Mouse (Mus musculus) frontal cortex, postnatal 25 days (tissue): Measurements from ENCODE around the gene Plekhg6.

Experiments used
- DNase-seq, 2 experiments: peaks; one replicate each; pipeline ENCODE4 v3.0.0; 2022; ENCODE audit warnings: low spot score in 2 of 2

The Plekhg6 gene

DNA sequence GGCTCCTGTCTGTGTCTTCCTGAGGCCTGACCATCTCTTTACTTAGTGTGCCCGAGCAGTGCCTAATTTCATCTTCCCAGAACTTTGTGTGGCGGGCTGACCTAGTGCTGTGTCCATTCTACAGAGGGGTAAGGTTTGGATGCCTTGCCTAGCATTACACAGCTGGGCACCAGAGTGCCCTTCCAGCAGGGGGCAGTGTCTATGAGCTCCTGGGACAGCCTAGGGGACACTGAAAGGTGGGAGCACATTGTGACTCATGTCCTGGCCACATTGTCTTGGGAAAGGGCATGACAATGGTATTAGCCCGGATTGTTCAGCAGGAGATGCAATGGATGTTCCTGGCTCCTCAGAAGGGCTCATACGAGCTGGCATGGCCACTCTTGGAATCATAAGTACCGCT, 52.4 kb downstream of the Plekhg6 start:
- DNase-seq = no peak

DNA sequence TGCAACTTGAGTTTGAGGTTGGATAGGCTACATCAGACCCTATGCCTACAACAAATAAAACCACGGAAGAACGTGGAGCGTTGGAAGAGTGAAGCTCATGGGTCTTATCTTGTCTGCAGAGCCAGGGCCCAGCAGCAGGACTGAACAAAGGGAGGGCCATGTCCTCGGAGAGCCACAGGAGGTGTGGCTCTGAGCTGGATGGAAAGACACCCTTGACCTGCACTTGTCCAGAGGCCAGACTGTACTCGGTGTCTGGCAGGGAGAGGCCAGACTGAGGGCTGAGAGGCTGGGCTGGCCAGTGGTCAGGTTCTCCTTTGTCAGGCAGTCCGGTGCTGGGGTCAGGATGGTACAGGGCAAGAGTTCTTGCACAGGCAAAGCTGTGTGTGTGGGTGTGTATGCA, 55.3 kb downstream of the Plekhg6 start:
- no peak for DNase-seq

DNA sequence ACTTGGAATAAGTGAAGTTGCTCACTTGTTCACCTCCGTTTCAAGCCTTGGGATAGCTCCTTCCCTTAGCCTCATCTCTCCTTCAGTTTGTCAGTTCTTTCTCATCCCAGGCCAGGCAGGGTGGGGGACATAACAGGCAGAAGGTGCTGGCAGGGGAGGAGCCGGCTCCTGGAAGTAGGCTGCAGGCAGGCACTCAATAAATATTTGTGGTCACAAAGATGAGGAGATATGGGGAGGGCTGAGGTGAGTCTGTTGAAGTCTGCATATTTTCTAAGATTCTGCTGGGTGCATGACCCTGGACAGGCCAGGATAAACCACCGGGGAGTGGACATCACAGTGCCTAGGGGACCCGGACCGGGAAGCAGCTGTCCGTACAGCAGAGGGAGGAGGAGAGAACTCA, 57.0 kb downstream of the Plekhg6 start:
- no peak for DNase-seq

DNA sequence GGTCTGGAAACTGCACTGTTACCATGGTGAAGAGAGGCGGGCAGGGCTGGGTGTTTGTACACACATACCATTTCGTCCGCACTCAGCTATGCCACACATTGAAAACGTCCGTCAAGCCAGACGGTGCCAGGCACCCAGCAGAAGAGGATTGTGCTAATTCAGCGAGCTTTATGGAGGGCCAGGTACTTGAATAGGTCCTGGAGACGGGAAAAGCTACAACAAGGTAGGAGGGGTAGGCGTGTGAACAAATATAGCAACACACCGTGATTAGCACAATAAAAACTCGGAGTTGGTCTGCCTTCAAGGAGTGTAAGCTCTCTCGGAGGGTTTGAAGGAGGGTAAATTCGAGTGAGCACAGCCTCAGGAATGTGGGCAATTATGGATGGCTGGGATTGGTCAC, 57.8 kb downstream of the Plekhg6 start:
- DNase-seq = no peak

DNA sequence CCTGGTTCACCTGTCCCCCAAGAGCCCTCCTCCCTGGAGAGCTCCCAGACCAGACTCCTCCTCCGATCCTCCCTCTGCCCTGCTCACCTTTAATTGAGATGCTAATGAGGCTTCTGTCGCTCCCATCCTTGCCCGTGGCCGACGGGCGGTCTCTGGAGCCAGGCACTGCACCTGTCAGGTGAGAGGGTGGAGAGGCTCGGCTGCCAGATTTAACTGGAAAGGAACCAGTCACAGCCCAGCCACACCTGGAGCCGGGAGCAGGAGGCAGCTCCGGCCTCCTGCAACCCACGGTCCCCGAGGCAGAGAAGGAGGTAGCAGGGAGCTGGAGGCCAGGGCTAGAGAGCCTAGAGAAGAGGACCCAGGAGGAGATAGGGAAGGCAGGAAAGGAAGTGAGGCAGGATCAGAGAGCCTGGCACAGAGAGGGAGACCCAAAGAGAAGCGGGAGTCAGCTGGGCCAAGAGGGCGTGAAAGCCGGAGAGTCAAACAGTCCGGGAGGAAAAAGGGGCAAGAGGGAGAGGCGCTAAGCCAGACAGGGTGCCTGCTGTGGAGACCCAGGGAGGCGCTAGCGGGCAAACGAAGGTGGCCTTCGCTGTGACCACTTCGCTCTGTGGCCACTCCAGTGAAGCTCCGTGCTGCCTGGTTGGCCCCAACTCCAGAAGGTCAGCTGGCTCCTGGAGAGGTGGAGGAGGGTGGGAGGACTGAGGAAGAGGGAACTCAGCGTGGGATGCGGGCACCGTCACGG, 59.3 kb downstream of the Plekhg6 start:
- DNase-seq = no peak

DNA sequence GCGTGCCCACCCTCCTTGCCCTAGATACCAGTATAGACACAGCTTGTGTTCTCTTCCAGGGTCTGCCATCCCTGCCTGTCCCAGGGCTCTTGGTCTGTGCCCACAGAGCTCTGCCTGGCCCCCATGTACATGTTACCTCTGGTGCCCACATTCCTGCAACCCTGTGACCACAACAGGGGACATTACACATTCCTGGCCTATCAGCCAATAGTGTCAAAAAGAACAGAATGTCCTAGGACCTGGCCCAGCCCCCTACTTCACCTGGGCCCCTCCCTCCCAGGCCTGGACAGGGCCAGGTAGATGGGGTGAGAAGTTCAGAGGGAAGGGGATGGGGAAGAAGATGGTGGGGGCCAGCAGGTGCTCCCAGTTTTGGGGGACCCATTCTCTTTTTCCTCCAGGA, 60.3 kb downstream of the Plekhg6 start, which contains the start of gene Scnn1a:
Gene Scnn1a, plus strand, starts transcription at position 337 of the 400 bp plus-strand sequence.
- no peak for DNase-seq

DNA sequence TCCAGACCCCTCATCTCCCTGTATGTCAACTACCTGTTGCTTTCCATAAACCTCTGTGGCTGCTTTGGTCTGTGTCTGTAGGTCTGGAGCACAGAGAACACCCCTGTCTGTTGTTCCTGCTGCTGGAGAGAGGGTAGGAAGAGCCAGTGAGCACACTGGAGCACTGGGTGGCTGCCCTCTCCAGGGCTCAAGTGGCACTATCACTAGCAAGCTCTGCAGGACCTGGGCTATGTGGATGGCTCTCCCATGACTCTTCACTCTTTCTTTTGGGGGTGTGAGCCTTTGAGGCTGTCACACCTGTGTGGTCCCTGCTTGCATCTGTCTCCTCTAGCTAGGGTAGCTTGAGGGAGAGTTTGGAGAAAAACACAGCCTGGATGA, 60.7 kb downstream of the Plekhg6 start:
- no peak for DNase-seq

DNA sequence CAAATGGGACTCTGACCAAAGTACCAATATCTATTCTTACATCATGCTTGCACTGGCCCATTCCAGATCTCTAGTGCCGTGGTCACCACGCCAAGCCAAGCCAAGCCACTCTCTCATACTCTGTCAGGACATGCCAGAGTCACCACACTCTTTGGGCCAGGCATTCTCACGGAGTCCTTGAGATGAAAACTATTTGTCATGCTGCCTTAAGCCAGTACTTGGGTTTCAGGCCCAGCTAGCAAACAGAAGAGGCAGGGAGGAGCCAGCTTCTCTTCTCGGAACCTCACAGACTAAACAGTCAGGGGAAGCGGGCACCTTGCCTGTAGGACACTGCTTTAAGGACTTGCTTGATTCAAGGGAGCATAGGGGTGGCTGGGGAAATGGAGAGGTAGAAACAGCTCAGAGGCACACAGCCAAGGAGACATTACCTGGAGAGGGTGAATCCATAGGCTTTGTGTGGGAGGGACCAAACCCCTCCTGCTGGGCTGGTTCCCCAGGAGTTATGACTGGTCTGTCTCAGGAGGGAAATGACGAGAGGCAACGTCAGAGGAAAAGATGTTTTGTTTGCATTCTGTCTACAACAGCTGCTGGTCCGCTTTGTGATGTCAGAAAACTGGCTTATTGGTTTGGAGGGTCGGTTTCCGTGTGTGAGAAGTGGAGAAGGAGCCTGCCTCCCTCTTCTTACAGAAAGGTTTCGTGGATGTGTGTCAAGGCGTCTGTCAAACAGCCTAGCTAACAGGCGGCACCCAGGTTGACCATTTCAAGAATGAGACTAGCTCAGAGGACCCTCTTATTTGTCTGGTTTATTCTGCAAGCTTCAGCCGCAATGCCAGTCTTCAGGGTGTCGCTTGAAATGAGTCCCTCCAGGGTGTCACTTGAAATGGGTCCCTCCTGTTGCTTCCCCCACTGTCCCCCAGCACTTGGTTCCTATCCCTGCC, 61.3 kb downstream of the Plekhg6 start:
- no peak for DNase-seq

DNA sequence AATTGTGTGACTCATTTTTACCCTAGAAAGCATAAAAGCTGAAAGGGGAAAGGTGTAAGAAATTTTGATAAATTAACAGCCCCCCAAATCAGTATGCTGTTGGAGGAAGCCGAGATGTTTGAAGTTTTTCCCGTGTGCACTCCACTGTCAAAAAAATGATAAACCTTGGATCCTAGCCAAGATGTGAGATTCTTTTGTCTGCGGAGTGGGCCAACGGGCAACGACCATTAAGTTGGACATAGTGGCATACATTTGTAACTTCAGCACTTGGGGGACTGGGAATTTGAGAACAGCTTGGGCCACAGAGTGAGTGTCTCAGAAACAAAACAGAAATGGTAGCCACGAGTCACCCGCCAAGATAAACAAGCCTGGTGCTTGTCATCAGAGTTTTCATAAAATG, 63.5 kb downstream of the Plekhg6 start:
- no peak for DNase-seq

DNA sequence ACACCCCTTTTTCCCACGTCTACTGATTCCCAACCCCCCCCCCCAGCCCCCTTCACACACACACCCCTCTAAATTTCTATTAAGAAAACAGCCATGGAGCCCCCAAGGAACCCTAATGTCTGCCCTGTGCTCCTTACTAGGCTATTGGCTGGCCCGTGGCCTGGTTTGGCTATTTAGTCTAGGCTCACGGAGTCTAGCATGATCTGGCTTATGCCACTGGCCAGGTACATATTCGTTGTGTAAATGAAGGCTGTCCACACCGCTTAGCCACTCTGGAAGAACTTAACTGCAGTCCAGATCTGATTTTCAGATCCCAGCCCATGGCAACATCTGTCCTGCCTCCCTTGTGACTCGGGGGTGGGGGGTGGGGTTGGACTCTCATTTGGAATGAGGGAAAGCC, 65.8 kb downstream of the Plekhg6 start:
- DNase-seq = no peak

DNA sequence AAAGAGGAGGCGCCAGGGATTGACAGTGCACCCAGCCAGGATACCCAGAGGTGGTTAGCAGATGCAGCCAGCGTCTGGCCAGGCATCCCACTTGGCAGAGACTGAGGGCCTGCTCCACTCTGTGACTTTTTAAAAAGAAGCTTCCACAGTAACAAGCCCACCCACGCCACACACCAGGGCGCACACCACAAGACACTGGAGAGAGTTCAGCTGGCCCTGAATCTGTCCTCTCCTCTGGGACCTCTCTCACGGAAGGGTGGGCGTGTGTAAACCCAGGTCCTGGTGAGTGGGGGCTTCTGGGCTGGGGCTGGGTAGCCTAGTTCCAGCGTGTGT, 66.4 kb downstream of the Plekhg6 start:
- DNase-seq = no peak

DNA sequence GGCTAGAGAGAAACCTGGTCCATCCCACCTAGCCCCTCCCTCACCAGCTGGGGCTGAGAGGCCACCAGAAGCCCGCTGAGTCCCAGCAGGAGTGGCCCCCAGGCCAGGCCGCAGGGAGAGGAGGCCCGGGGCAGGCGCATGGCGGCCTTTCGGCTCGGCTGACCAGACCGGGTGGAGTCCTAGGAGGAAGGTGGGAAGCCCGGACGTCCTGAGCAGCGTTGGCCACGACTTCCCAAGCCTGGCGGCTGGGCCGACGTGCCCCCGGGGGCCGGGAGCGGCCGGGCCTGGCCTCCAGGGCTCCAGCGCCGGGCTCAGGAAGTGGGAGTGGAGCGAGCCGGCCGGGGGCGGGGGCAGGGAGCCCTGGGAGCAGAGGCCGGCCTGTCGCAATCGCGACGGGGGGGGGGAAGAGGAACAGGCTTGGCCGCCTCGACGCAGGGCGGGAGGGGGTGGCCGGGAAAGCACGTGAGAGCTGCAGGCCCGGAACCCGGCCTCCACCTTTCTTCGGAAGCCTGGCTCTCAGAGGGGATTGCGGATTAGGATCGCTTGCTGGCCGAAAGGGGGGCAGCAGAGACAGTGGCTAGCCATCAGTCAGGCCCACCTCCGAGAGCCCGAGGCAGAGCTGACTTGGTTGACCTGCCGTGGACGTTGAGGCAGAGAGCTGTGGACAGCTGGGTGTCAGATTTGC, 66.9 kb downstream of the Plekhg6 start, which contains the start of gene Ltbr:
Gene Ltbr, minus strand, starts transcription at position 340 of the 685 bp plus-strand sequence.
- DNase-seq = peak in 1 of 2 experiments; percentile 27
